17 mouse cellular contexts compared by ENCODE assay signal in the genomic region with DNA sequence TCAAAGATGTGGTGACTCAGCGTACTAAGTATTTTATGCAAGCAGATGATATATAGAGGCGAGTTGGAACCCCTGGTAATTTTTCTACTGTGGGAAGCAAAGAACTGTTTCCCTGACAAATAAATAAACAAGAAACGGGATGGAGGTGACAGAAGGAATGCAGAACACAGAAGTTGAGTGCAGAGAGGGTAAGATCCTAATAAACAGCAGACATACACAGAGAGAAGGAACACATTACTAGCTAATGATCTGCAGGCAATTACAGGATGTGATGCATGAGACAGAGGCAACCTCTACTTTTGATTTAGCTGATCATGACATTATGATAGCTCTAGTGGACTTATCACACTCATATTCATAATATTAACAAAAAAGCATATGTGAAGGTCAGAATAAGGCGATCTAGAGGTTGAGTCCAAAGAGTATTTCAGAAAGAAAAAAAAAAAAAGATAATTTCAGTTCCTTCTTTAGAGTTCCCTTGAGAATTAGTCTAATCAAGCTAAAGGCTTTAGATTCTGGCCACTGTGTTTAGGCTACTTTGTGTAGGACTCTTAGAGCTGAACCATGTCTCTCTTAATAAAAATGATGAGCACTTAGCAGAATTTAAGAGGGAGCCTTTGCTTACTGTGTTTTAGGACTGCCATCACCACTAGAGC.
"Had no signal": no experiment of that assay in that cellular context is flagged by ENCODE, and none has a peak within 500 bp of the region (broad histone marks: within the 10 kb centered on the region; RNA-seq: fewer than 3 reads in every experiment).

No protein-coding gene starts in this region.

- H3K9me3 ChIP-seq: lung, embryonic 15.5 days; midbrain, embryonic 13.5 days; midbrain, embryonic 15.5 days; neural tube, embryonic 12.5 days; stomach, embryonic 15.5 days had no signal

- DNase-seq: lung, adult 2 months; lung, postnatal 14 days; lung, postnatal 36 days; right cerebral cortex, postnatal 14 days; thymus, adult 2 months; thymus, postnatal 25 days; thymus, postnatal 4 days had no signal

- H3K27ac ChIP-seq: lung, embryonic 15.5 days; macrophage; midbrain, embryonic 13.5 days; midbrain, embryonic 15.5 days; neural tube, embryonic 12.5 days; stomach, embryonic 15.5 days; stomach, postnatal 0 days had no signal

- H3K27me3 ChIP-seq: lung, embryonic 15.5 days; megakaryocyte, embryonic 14.5 days; midbrain, embryonic 13.5 days; midbrain, embryonic 15.5 days; neural tube, embryonic 12.5 days; stomach, embryonic 15.5 days had no signal

- H3K9ac ChIP-seq: lung, embryonic 15.5 days; midbrain, embryonic 13.5 days; midbrain, embryonic 15.5 days; neural tube, embryonic 12.5 days; stomach, embryonic 15.5 days had no signal

- ATAC-seq: lung, postnatal 0 days; midbrain, embryonic 13.5 days; midbrain, embryonic 15.5 days had no signal

- H3K4me2 ChIP-seq: lung, embryonic 15.5 days; midbrain, embryonic 11.5 days; midbrain, embryonic 13.5 days; midbrain, embryonic 15.5 days; neural tube, embryonic 12.5 days; stomach, embryonic 15.5 days had no signal

- H3K4me3 ChIP-seq: lung, embryonic 15.5 days; megakaryocyte, embryonic 14.5 days; midbrain, embryonic 13.5 days; midbrain, embryonic 15.5 days; neural tube, embryonic 12.5 days; stomach, embryonic 15.5 days had no signal

- H3K4me1 ChIP-seq: lung, embryonic 15.5 days; megakaryocyte, embryonic 14.5 days; midbrain, embryonic 13.5 days; midbrain, embryonic 15.5 days; neural tube, embryonic 12.5 days; stomach, embryonic 15.5 days had no signal

- H3K36me3 ChIP-seq: lung, embryonic 15.5 days; midbrain, embryonic 13.5 days; midbrain, embryonic 15.5 days; neural tube, embryonic 12.5 days; stomach, embryonic 15.5 days had no signal
